Comparison of ENCODE assay signal across 10 mouse cellular contexts in genomic region chr15:98809390-98809789, GRCm38 (mm10). TPM values are rescaled to one million over a fixed set of nuclear protein-coding genes. Genes with fewer than 3 reads are reported as not detected.
DNase-seq lines count a peak whose midpoint lies in the region; ATAC-seq and TF ChIP-seq lines count a peak whose summit lies in the region.
"Had no signal": no experiment of that assay in that cellular context is flagged by ENCODE, and none has a peak within 500 bp of the region (broad histone marks: within the 10 kb centered on the region; RNA-seq: fewer than 3 reads in every experiment).

TSS of gene Ddn (minus strand) at chr15:98809490.

- 36% methylated on average over 3 of the region's 3 CpGs for WGBS in heart, embryonic 10.5 days
- 49% methylated on average over 3 of the region's 3 CpGs for WGBS in lung, postnatal 0 days
- WGBS in stomach, embryonic 16.5 days = 58% methylated on average over 3 of the region's 3 CpGs

- no peak for DNase-seq in heart, embryonic 10.5 days (ENCODE audit: low spot score)
- no peak for DNase-seq in heart, adult 18-20 months
- DNase-seq in lung, postnatal 0 days (ENCODE audit: low spot score) = no peak
- no peak for DNase-seq in lung, postnatal 14 days
- DNase-seq in left cerebral cortex, postnatal 4 days = no peak
- no peak for DNase-seq in right cerebral cortex, postnatal 10 days (ENCODE audit: low spot score in 2 of 2)
- DNase-seq in adrenal gland, postnatal 25 days = no peak
- DNase-seq: adrenal gland, adult 2 months; B cell, adult 2 months had no signal

- peak within 1 kb of the TSS; percentile 60 for H3K4me2 ChIP-seq in lung, postnatal 0 days (replicated peaks; ENCODE audit: low read depth, low read length)
- H3K4me2 ChIP-seq in stomach, embryonic 16.5 days (ENCODE audit: low read depth, low read length) = peak within 1 kb of the TSS; percentile 66

- H3K36me3 ChIP-seq in heart, embryonic 10.5 days = peaks cover 36% of the 10 kb centered on the region
- peaks cover 16% of the 10 kb centered on the region for H3K36me3 ChIP-seq in lung, postnatal 0 days (ENCODE audit: insufficient read depth, low read length)
- H3K36me3 ChIP-seq in stomach, embryonic 16.5 days (ENCODE audit: control insufficient read depth, insufficient read depth, low read length) = peaks cover 15% of the 10 kb centered on the region; the same call in 1 of the 2 replicates

- TF ChIP-seq CTCF in lung, postnatal 0 days (IDR thresholded peaks at IDR 0.05) = no peak

- H3K4me3 ChIP-seq in heart, embryonic 10.5 days = peak within 1 kb of the TSS; percentile 63
- peak within 1 kb of the TSS; percentile 35 for H3K4me3 ChIP-seq in lung, postnatal 0 days (ENCODE audit: low read depth, low read length)
- H3K4me3 ChIP-seq in stomach, embryonic 16.5 days (replicated peaks; ENCODE audit: low read length) = no peak within 1 kb of the TSS

- no peak within 1 kb of the TSS for H3K9ac ChIP-seq in lung, postnatal 0 days (replicated peaks; ENCODE audit: low read depth)
- H3K9ac ChIP-seq in stomach, embryonic 16.5 days (ENCODE audit: low read length) = no peak within 1 kb of the TSS; the same call in 1 of the 2 replicates

- no peaks in the 10 kb centered on the region for H3K9me3 ChIP-seq in heart, embryonic 10.5 days
- H3K9me3 ChIP-seq in lung, postnatal 0 days (ENCODE audit: low read length) = no peaks in the 10 kb centered on the region
- no peaks in the 10 kb centered on the region for H3K9me3 ChIP-seq in stomach, embryonic 16.5 days (replicated peaks; ENCODE audit: control insufficient read depth, low read length)

- intact Hi-C loops in left cerebral cortex, postnatal 4 days (cut with DNase I) = no loop called here

- H3K4me1 ChIP-seq in heart, embryonic 10.5 days = peaks cover 48% of the 10 kb centered on the region
- peaks cover 21% of the 10 kb centered on the region; the same call in 1 of the 2 replicates for H3K4me1 ChIP-seq in lung, postnatal 0 days (ENCODE audit: insufficient read depth, low read depth, low read length)
- peaks cover 17% of the 10 kb centered on the region for H3K4me1 ChIP-seq in stomach, embryonic 16.5 days (ENCODE audit: control insufficient read depth, insufficient read depth, low read length)

- H3K27ac ChIP-seq in heart, embryonic 10.5 days = 0 out of 2 replicates have a peak within 1 kb of the TSS, but pooled peaks have one; percentile 36
- no peak within 1 kb of the TSS for H3K27ac ChIP-seq in lung, postnatal 0 days (ENCODE audit: low read length)
- H3K27ac ChIP-seq in stomach, embryonic 16.5 days (ENCODE audit: low read length) = no peak within 1 kb of the TSS

- ATAC-seq in lung, postnatal 0 days = no peak
- ATAC-seq in stomach, embryonic 16.5 days (ENCODE audit: insufficient read depth, low FRiP score) = no peak

- no peak for TF ChIP-seq EP300 in lung, postnatal 0 days (IDR thresholded peaks at IDR 0.05)

- peaks cover 65% of the 10 kb centered on the region for H3K27me3 ChIP-seq in heart, embryonic 10.5 days (ENCODE audit: insufficient read depth, poor library complexity, severe bottlenecking)
- H3K27me3 ChIP-seq in lung, postnatal 0 days (replicated peaks; ENCODE audit: insufficient read depth, low read length) = peaks cover 53% of the 10 kb centered on the region
- H3K27me3 ChIP-seq in stomach, embryonic 16.5 days (ENCODE audit: control insufficient read depth, insufficient read depth, low read length) = peaks cover 54% of the 10 kb centered on the region

RNA-seq across cellular contexts. Expression of gene Ddn, which starts in this region (rescaled TPM):
- polyA plus RNA-seq in heart, embryonic 10.5 days (2016; fragmentation: Nextera tagmentation; extraction: Ambion mirVana) = 0.06 TPM in 1 of 2 replicates, not detected in the other
- total RNA-seq in heart, adult 18-20 months (2021) = under 1 TPM; 0.64 to 0.79 TPM
- polyA plus RNA-seq in lung, postnatal 0 days (2015; fragmentation: Nextera tagmentation; extraction: Ambion mirVana) = 0.04 TPM in 2 replicates
- total RNA-seq in left cerebral cortex, postnatal 4 days (2021) = 100 to 1,000 TPM; 113 to 118 TPM
- not detected in 2 replicates for polyA plus RNA-seq in stomach, embryonic 16.5 days (2015; fragmentation: Nextera tagmentation; extraction: Ambion mirVana)
- total RNA-seq in adrenal gland, postnatal 25 days (2021) = 0.09 and 0.24 TPM in 2 replicates

Comparison
In these comparisons a context has a peak if more than half of its experiments do, and no peak if none do; other contexts are left out.
1. RNA of gene Ddn (total RNA-seq): 113 to 118 TPM in left cerebral cortex, postnatal 4 days; 0.64 to 0.79 TPM in heart, adult 18-20 months and 0.09 to 0.24 TPM in adrenal gland, postnatal 25 days; every median in the first group is over 10 times any median in the second.